ENCODE assay signal across 13 mouse cellular contexts in the genomic region with DNA sequence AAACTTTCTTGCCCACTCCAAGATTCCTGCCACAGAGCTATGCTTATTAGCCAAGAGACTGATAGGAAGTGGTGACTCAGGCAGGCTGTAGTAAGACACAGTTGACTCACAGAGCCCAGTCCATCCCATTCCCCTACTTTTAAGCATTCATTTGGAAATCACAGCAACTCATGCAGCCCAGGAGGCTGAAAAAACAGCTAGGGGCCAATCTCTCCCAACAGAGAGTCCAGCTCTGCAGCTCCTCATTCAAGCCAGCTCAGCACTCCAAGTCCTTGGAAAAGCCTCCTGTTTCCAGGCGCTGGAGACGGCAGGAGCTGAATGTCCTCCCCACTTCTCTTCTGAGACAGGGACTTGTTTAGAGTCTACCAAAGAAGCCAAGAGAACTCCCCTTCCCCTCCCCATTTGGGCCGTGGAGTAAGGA. TPM values are rescaled to one million over a fixed set of nuclear protein-coding genes. Genes with fewer than 3 reads are reported as not detected.
A peak's percentile ranks its signal among the peaks of the same experiment; 100 is the strongest.
DNase-seq lines count a peak whose midpoint lies in the region; ATAC-seq and TF ChIP-seq lines count a peak whose summit lies in the region.
"Had no signal": no experiment of that assay in that cellular context is flagged by ENCODE, and none has a peak within 500 bp of the region (broad histone marks: within the 10 kb centered on the region; RNA-seq: fewer than 3 reads in every experiment).

No protein-coding gene starts in this region.

- H3K9ac ChIP-seq in kidney, embryonic 16.5 days (replicated peaks; ENCODE audit: low read length), result peak overlapping the region; percentile 39; the same call in 1 of the 2 replicates
- H3K9ac ChIP-seq in liver, embryonic 14.5 days (replicated peaks), result no peak overlapping the region
- H3K9ac ChIP-seq: embryonic facial prominence, embryonic 12.5 days had no signal

- no peaks in the 10 kb centered on the region for H3K9me3 ChIP-seq in kidney, embryonic 16.5 days (ENCODE audit: low read length)
- H3K9me3 ChIP-seq in liver, embryonic 14.5 days (ENCODE audit: control insufficient read depth, low read length), result no peaks in the 10 kb centered on the region
- H3K9me3 ChIP-seq: embryonic facial prominence, embryonic 12.5 days had no signal

- 65% methylated on average over 3 of the region's 3 CpGs for WGBS in kidney, embryonic 16.5 days
- WGBS in liver, embryonic 14.5 days (ENCODE audit: insufficient replicate concordance), result 62% methylated on average over 3 of the region's 3 CpGs

- H3K27ac ChIP-seq in kidney, embryonic 16.5 days (ENCODE audit: low read length), result peak overlapping the region; percentile 95
- H3K27ac ChIP-seq in liver, embryonic 14.5 days, result no peak overlapping the region
- H3K27ac ChIP-seq: embryonic facial prominence, embryonic 12.5 days had no signal

- H3K4me2 ChIP-seq in kidney, embryonic 16.5 days (replicated peaks; ENCODE audit: low read depth, low read length), result peak overlapping the region; percentile 45
- peak overlapping the region; percentile 2 for H3K4me2 ChIP-seq in liver, embryonic 14.5 days (ENCODE audit: low read depth)
- H3K4me2 ChIP-seq: embryonic facial prominence, embryonic 12.5 days had no signal

- H3K36me3 ChIP-seq in kidney, embryonic 16.5 days (ENCODE audit: insufficient read depth, low read length), result no peaks in the 10 kb centered on the region
- H3K36me3 ChIP-seq in liver, embryonic 14.5 days (replicated peaks; ENCODE audit: control insufficient read depth, insufficient read depth, low read depth), result no peaks in the 10 kb centered on the region
- H3K36me3 ChIP-seq: embryonic facial prominence, embryonic 12.5 days had no signal

- no peak for TF ChIP-seq EP300 in liver, embryonic 14.5 days (IDR thresholded peaks at IDR 0.05; ENCODE audit: low read depth)

- no peaks in the 10 kb centered on the region for H3K27me3 ChIP-seq in kidney, embryonic 16.5 days (ENCODE audit: insufficient read depth, low read length)
- H3K27me3 ChIP-seq in liver, embryonic 14.5 days (ENCODE audit: control insufficient read depth, insufficient read depth, low read length), result peaks cover 25% of the 10 kb centered on the region

- H3K4me3 ChIP-seq in kidney, embryonic 16.5 days (ENCODE audit: low read length), result peak overlapping the region; percentile 16
- H3K4me3 ChIP-seq in liver, embryonic 14.5 days (ENCODE audit: insufficient read depth in 1 of 2, low read depth in 2 of 2, low read length in 2 of 2), result no peak overlapping the region
- H3K4me3 ChIP-seq: embryonic facial prominence, embryonic 12.5 days had no signal

- peaks cover 83% of the 10 kb centered on the region for H3K4me1 ChIP-seq in kidney, embryonic 16.5 days (ENCODE audit: insufficient read depth, low read length)
- peaks cover 0 to 12% of the 10 kb centered on the region in 2 experiments; a peak in 1 of 4 replicates for H3K4me1 ChIP-seq in liver, embryonic 14.5 days (replicated peaks; ENCODE audit: control insufficient read depth in 2 of 2, insufficient read depth in 2 of 2, low read length in 1 of 2)

- peak; percentile 61 for DNase-seq in adrenal gland, adult 2 months
- DNase-seq in adrenal gland, postnatal 25 days, result no peak
- DNase-seq in kidney, adult 8-10 months, result no peak
- DNase-seq in adipocyte (ENCODE audit: low spot score), result peak; percentile 63
- no peak for DNase-seq in liver, embryonic 14.5 days (ENCODE audit: low read depth in 3 of 3, low spot score in 3 of 3)
- DNase-seq in T-cell, adult 2 months (ENCODE audit: low spot score), result no peak
- no peak for DNase-seq in thymus, postnatal 14 days
- DNase-seq: B cell, adult 2 months had no signal

- TF ChIP-seq CTCF in liver, embryonic 14.5 days (IDR thresholded peaks at IDR 0.05; ENCODE audit: low read depth), result no peak

- ATAC-seq in kidney, embryonic 16.5 days (ENCODE audit: low FRiP score, low TSS enrichment), result no peak
- ATAC-seq in liver, embryonic 14.5 days (ENCODE audit: insufficient read depth), result no peak
- ATAC-seq: activated CD4-positive, CD25-positive, alpha-beta regulatory T cell, adult 4 months had no signal

RNA-seq across cellular contexts. Expression of gene Sdc4, which starts 4.7 kb away (rescaled TPM):
- total RNA-seq in adrenal gland, adult 2 months (2021), result 100 to 1,000 TPM; 123 to 151 TPM
- polyA plus RNA-seq in adrenal gland, adult 2 months (2012; rRNA removed), result 23.3 and 23.5 TPM in 2 replicates
- 75.1 and 82.0 TPM in 2 replicates for total RNA-seq in adrenal gland, postnatal 25 days (2021)
- 204 and 209 TPM in 2 replicates for polyA plus RNA-seq in kidney, embryonic 16.5 days (2015; fragmentation: Nextera tagmentation; extraction: Ambion mirVana)
- polyA plus RNA-seq in liver, embryonic 14.5 days (2012; rRNA removed), result 9.7 and 10.8 TPM in 2 replicates
- polyA plus RNA-seq in liver, embryonic 14.5 days (2014; fragmentation: Nextera tagmentation; extraction: Ambion mirVana), result 23.8 and 25.4 TPM in 2 replicates
- total RNA-seq: granulocyte monocyte progenitor cell, adult 5-6 weeks had no signal

RNA-seq across cellular contexts. Expression of gene Sys1, which starts 17.8 kb away (rescaled TPM):
- total RNA-seq in adrenal gland, adult 2 months (2021), result 10 to 100 TPM; 24.5 to 34.0 TPM
- polyA plus RNA-seq in adrenal gland, adult 2 months (2012; rRNA removed), result 299 and 335 TPM in 2 replicates
- total RNA-seq in adrenal gland, postnatal 25 days (2021), result 27.0 and 30.0 TPM in 2 replicates
- polyA plus RNA-seq in kidney, embryonic 16.5 days (2015; fragmentation: Nextera tagmentation; extraction: Ambion mirVana), result 65.9 and 67.0 TPM in 2 replicates
- 15.9 and 20.6 TPM in 2 replicates for polyA plus RNA-seq in liver, embryonic 14.5 days (2012; rRNA removed)
- polyA plus RNA-seq in liver, embryonic 14.5 days (2014; fragmentation: Nextera tagmentation; extraction: Ambion mirVana), result 30.7 TPM in 2 replicates

RNA-seq across cellular contexts. Expression of gene Gm20458, which starts 21.8 kb away (rescaled TPM):
- total RNA-seq in adrenal gland, adult 2 months (2021), result 1 to 10 TPM; 3.9 to 9.6 TPM
- polyA plus RNA-seq in adrenal gland, adult 2 months (2012; rRNA removed), result 9.6 and 18.9 TPM in 2 replicates
- 4.0 TPM in 1 of 2 replicates, not detected in the other for total RNA-seq in adrenal gland, postnatal 25 days (2021)
- polyA plus RNA-seq in kidney, embryonic 16.5 days (2015; fragmentation: Nextera tagmentation; extraction: Ambion mirVana), result 8.1 and 14.0 TPM in 2 replicates
- 0.13 and 1.7 TPM in 2 replicates for polyA plus RNA-seq in liver, embryonic 14.5 days (2012; rRNA removed)
- polyA plus RNA-seq in liver, embryonic 14.5 days (2014; fragmentation: Nextera tagmentation; extraction: Ambion mirVana), result 1.9 and 5.9 TPM in 2 replicates
- total RNA-seq: granulocyte monocyte progenitor cell, adult 5-6 weeks had no signal

RNA-seq across cellular contexts. Expression of gene Matn4, which starts 34.1 kb away (rescaled TPM):
- total RNA-seq in adrenal gland, adult 2 months (2021), result 1 to 10 TPM in 1 of 2 experiments, under 1 TPM in 1; 0.17 to 1.8 TPM
- polyA plus RNA-seq in adrenal gland, adult 2 months (2012; rRNA removed), result 1.0 TPM in 2 replicates
- 0.73 and 1.3 TPM in 2 replicates for total RNA-seq in adrenal gland, postnatal 25 days (2021)
- polyA plus RNA-seq in kidney, embryonic 16.5 days (2015; fragmentation: Nextera tagmentation; extraction: Ambion mirVana), result 0.75 and 2.0 TPM in 2 replicates
- polyA plus RNA-seq in liver, embryonic 14.5 days (2012; rRNA removed), result 0.16 and 0.44 TPM in 2 replicates
- not detected in 2 replicates for polyA plus RNA-seq in liver, embryonic 14.5 days (2014; fragmentation: Nextera tagmentation; extraction: Ambion mirVana)
- total RNA-seq: granulocyte monocyte progenitor cell, adult 5-6 weeks had no signal

RNA-seq across cellular contexts. Expression of gene Trp53tg5, which starts 34.5 kb away (rescaled TPM):
- not detected for total RNA-seq in adrenal gland, adult 2 months (2021)
- not detected in 2 replicates for polyA plus RNA-seq in adrenal gland, adult 2 months (2012; rRNA removed)
- not detected in 2 replicates for total RNA-seq in adrenal gland, postnatal 25 days (2021)
- polyA plus RNA-seq in kidney, embryonic 16.5 days (2015; fragmentation: Nextera tagmentation; extraction: Ambion mirVana), result not detected in 2 replicates
- polyA plus RNA-seq in liver, embryonic 14.5 days (2012; rRNA removed), result not detected in 2 replicates
- not detected in 2 replicates for polyA plus RNA-seq in liver, embryonic 14.5 days (2014; fragmentation: Nextera tagmentation; extraction: Ambion mirVana)
- total RNA-seq: granulocyte monocyte progenitor cell, adult 5-6 weeks; layer of hippocampus, postnatal 14 days had no signal
- polyA plus RNA-seq: embryonic facial prominence, embryonic 12.5 days had no signal

Comparison
In these comparisons a context has a peak if more than half of its experiments do, and no peak if none do; other contexts are left out.
1. DNase-seq: peak in adrenal gland, adult 2 months (single experiment) and adipocyte (single experiment); none in adrenal gland, postnatal 25 days (single experiment), kidney, adult 8-10 months (0 of 2), liver, embryonic 14.5 days (0 of 3), T-cell, adult 2 months (single experiment) and thymus, postnatal 14 days (single experiment).